Mouse (Mus musculus) MEL (cell line): ENCODE measurements at regions not wholly inside any gene's neighbourhood (a gene's known extent, or its start where the extent isn't known, plus 50 kb on each side); places are given as distances from the start of the nearest gene placed in this dataset.

Experiments used
- DNase-seq: peaks from one replicate; pipeline ENCODE4 v3.0.0; 2011; ENCODE audit warnings: low read depth, low spot score
- H3K27ac ChIP-seq: 2 replicates; pipeline ENCODE4 v1.5.1; 2012; ENCODE audit warnings: low read depth, mild to moderate bottlenecking, control low read depth, low read length, moderate library complexity; ENCODE audit not compliant: control insufficient read depth
- H3K27me3 ChIP-seq, 2 experiments: fragments of 150-350 bp in 1 of 2; sonication (generic) in 1 of 2; 2 replicates each; pipeline ENCODE4 v1.6.1; 2012; ENCODE audit warnings: low read length in 2 of 2, mild to moderate bottlenecking in 2 of 2, improper control_type of control experiment in 1 of 2, moderate library complexity in 1 of 2; ENCODE audit not compliant: insufficient read depth in 2 of 2, control insufficient read depth in 1 of 2
- H3K36me3 ChIP-seq, 2 experiments: 2 replicates each; pipeline ENCODE4 v1.6.1; 2012 to 2014; ENCODE audit warnings: low read length in 2 of 2, improper control_type of control experiment in 1 of 2, inconsistent platforms in 1 of 2, mild to moderate bottlenecking in 1 of 2; ENCODE audit not compliant: insufficient read depth in 2 of 2, control insufficient read depth in 1 of 2
- H3K4me1 ChIP-seq, 2 experiments: fragments of 150-350 bp in 1 of 2; sonication (generic) in 1 of 2; 2 replicates each; pipeline ENCODE4 v1.6.1; 2012; ENCODE audit warnings: low read length in 2 of 2, improper control_type of control experiment in 1 of 2, mild to moderate bottlenecking in 1 of 2; ENCODE audit not compliant: insufficient read depth in 2 of 2, control insufficient read depth in 1 of 2
- H3K4me3 ChIP-seq, 2 experiments: fragments of 150-350 bp in 1 of 2; sonication (generic) in 1 of 2; 2 replicates each; pipeline ENCODE4 v1.5.1; 2012; ENCODE audit warnings: low read depth in 2 of 2, low read length in 2 of 2, mild to moderate bottlenecking in 2 of 2, moderate library complexity in 2 of 2, control low read depth in 1 of 2, improper control_type of control experiment in 1 of 2; ENCODE audit not compliant: control insufficient read depth in 1 of 2, insufficient read depth in 1 of 2
- H3K79me2 ChIP-seq: 2 replicates; pipeline ENCODE4 v1.6.1; 2012; ENCODE audit warnings: mild to moderate bottlenecking, low read length, moderate library complexity; ENCODE audit not compliant: control insufficient read depth, poor library complexity, insufficient read depth
- H3K9ac ChIP-seq: 2 replicates; pipeline ENCODE4 v1.6.1; 2012; ENCODE audit warnings: low read depth, mild to moderate bottlenecking, control low read depth, low read length, moderate library complexity; ENCODE audit not compliant: control insufficient read depth, poor library complexity, severe bottlenecking
- H3K9me3 ChIP-seq: fragments of 150-350 bp; sonication (generic); replicated peaks from 2 replicates; pipeline ENCODE4 v1.6.1; 2012; ENCODE audit warnings: mild to moderate bottlenecking, low read length, improper control_type of control experiment, moderate library complexity; ENCODE audit not compliant: insufficient read depth
- BHLHE40 ChIP-seq: IDR thresholded peaks from 2 replicates; pipeline ENCODE4 v1.6.1; 2012; ENCODE audit warnings: low read depth, mild to moderate bottlenecking, inconsistent platforms, low read length, improper control_type of control experiment, borderline replicate concordance
- CHD1 ChIP-seq: IDR thresholded peaks from 2 replicates; pipeline ENCODE4 v1.6.1; 2012; ENCODE audit warnings: low read depth, mild to moderate bottlenecking, inconsistent platforms, low read length, improper control_type of control experiment
- CTCF ChIP-seq, 3 experiments: IDR thresholded peaks in 2 of 3; conservative IDR thresholded peaks in 1 of 3; 2 replicates each; pipeline ENCODE4 v1.5.1; 2011 to 2012; ENCODE audit warnings: low read length in 3 of 3, low read depth in 2 of 3, mild to moderate bottlenecking in 2 of 3, improper control_type of control experiment in 1 of 3, inconsistent platforms in 1 of 3, mixed read lengths in 1 of 3, moderate library complexity in 1 of 3; ENCODE audit not compliant: control insufficient read depth in 1 of 3, insufficient read depth in 1 of 3, poor library complexity in 1 of 3, severe bottlenecking in 1 of 3
- E2F4 ChIP-seq: IDR thresholded peaks from 2 replicates; pipeline ENCODE4 v1.6.1; 2011; ENCODE audit warnings: low read depth, low read length, improper control_type of control experiment, borderline replicate concordance
- ELF1 ChIP-seq: IDR thresholded peaks from 2 replicates; pipeline ENCODE4 v1.6.1; 2014; ENCODE audit warnings: low read depth, mild to moderate bottlenecking, inconsistent platforms, low read length, improper control_type of control experiment, moderate library complexity
- EP300 ChIP-seq, 2 experiments: IDR thresholded peaks; 2 replicates each; pipeline ENCODE4 v1.6.1; 2011; ENCODE audit warnings: improper control_type of control experiment in 2 of 2, low read length in 2 of 2, low read depth in 1 of 2, mild to moderate bottlenecking in 1 of 2
- GATA1 ChIP-seq: IDR thresholded peaks from 2 replicates; pipeline ENCODE4 v1.6.1; 2011; ENCODE audit warnings: low read depth, low read length, improper control_type of control experiment
- HCFC1 ChIP-seq: IDR thresholded peaks from 2 replicates; pipeline ENCODE4 v1.6.1; 2012; ENCODE audit warnings: low read depth, mild to moderate bottlenecking, inconsistent platforms, low read length, improper control_type of control experiment, moderate library complexity
- JUND ChIP-seq: IDR thresholded peaks from 2 replicates; pipeline ENCODE4 v1.6.1; 2011; ENCODE audit warnings: low read depth, mild to moderate bottlenecking, improper control_type of control experiment, low read length
- KAT2A ChIP-seq: conservative IDR thresholded peaks from 2 replicates; pipeline ENCODE4 v1.6.1; 2012; ENCODE audit warnings: low read depth, low read length, improper control_type of control experiment, inconsistent platforms
- MAZ ChIP-seq: IDR thresholded peaks from 2 replicates; pipeline ENCODE4 v1.6.1; 2012; ENCODE audit warnings: low read depth, mild to moderate bottlenecking, inconsistent platforms, low read length, improper control_type of control experiment
- MXI1 ChIP-seq: IDR thresholded peaks from 2 replicates; pipeline ENCODE4 v1.6.1; 2011; ENCODE audit warnings: mild to moderate bottlenecking, low read depth, low read length, improper control_type of control experiment
- MYC ChIP-seq: IDR thresholded peaks from 2 replicates; pipeline ENCODE4 v1.6.1; 2011; ENCODE audit warnings: low read depth, mild to moderate bottlenecking, low read length, improper control_type of control experiment, moderate library complexity
- POLR2A ChIP-seq, 2 experiments: IDR thresholded peaks; 2 replicates each; pipeline ENCODE4 v1.6.1; 2011 to 2012; ENCODE audit warnings: low read length in 2 of 2, mild to moderate bottlenecking in 2 of 2, control low read depth in 1 of 2, improper control_type of control experiment in 1 of 2, low read depth in 1 of 2, moderate library complexity in 1 of 2; ENCODE audit not compliant: control insufficient read depth in 1 of 2, insufficient read depth in 1 of 2, poor library complexity in 1 of 2
- SMC3 ChIP-seq: IDR thresholded peaks from 2 replicates; pipeline ENCODE4 v1.6.1; 2011; ENCODE audit warnings: low read depth, low read length, improper control_type of control experiment
- TAL1 ChIP-seq: IDR thresholded peaks from 2 replicates; pipeline ENCODE4 v1.6.1; 2012; ENCODE audit warnings: mild to moderate bottlenecking, inconsistent platforms, low read length, moderate library complexity, mixed read lengths
- TCF12 ChIP-seq: IDR thresholded peaks from 2 replicates; pipeline ENCODE4 v1.6.1; 2014; ENCODE audit warnings: low read depth, mild to moderate bottlenecking, inconsistent platforms, low read length, improper control_type of control experiment, moderate library complexity
- USF2 ChIP-seq, 2 experiments: IDR thresholded peaks; 2 replicates each; pipeline ENCODE4 v1.6.1; 2011 to 2012; ENCODE audit warnings: improper control_type of control experiment in 2 of 2, low read length in 2 of 2, borderline replicate concordance in 1 of 2, inconsistent platforms in 1 of 2, low read depth in 1 of 2, mild to moderate bottlenecking in 1 of 2; ENCODE audit not compliant: insufficient read depth in 1 of 2
- ZC3H11A ChIP-seq: IDR thresholded peaks from 2 replicates; pipeline ENCODE4 v1.6.1; 2012; ENCODE audit warnings: low read depth, mild to moderate bottlenecking, inconsistent platforms, low read length, improper control_type of control experiment
- ZNF384 ChIP-seq: IDR thresholded peaks from 2 replicates; pipeline ENCODE4 v1.6.1; 2012; ENCODE audit warnings: low read depth, mild to moderate bottlenecking, inconsistent platforms, low read length, improper control_type of control experiment

- DNase-seq, result no peak
- TF ChIP-seq GATA1, result no peak
- Histone ChIP-seq H3K4me1 (no peaks in the 10 kb centered on the region), H3K36me3 (no peaks in the 10 kb centered on the region), H3K4me3 (no peak overlapping the region), H3K27me3 (no peaks in the 10 kb centered on the region), H3K27ac (no peak overlapping the region), H3K79me2 (no peaks in the 10 kb centered on the region), H3K9me3 (no peaks in the 10 kb centered on the region), H3K9ac (no peak overlapping the region)
These were observed 133.2 kb upstream of the Flrt2 start for GRCm38 (mm10) chr12:95558706-95559406.

GRCm38 (mm10) chr12:95563431-95563830 is 128.6 kb upstream of the Flrt2 start:
- H3K4me1 ChIP-seq, result no peaks in the 10 kb centered on the region
- H3K27me3 ChIP-seq, result no peaks in the 10 kb centered on the region
- H3K36me3 ChIP-seq, result no peaks in the 10 kb centered on the region
- H3K9me3 ChIP-seq, result no peaks in the 10 kb centered on the region
- H3K4me3 ChIP-seq, result no peak overlapping the region
- no peak overlapping the region for H3K9ac ChIP-seq
- no peak for DNase-seq
- no peak for TF ChIP-seq GATA1
- no peak for TF ChIP-seq POLR2A (IDR thresholded peaks at IDR 0.05; ENCODE audit: control insufficient read depth in 1 of 2, insufficient read depth in 1 of 2, low read depth in 1 of 2, low read length in 2 of 2, poor library complexity in 1 of 2)
- TF ChIP-seq ZNF384, result no peak
- TF ChIP-seq ELF1, result no peak
- TF ChIP-seq E2F4, result no peak
- no peak for TF ChIP-seq JUND
- TF ChIP-seq CHD1, result no peak
- TF ChIP-seq BHLHE40, result no peak
- TF ChIP-seq SMC3, result no peak
- no peak for TF ChIP-seq TAL1
- TF ChIP-seq USF2 (IDR thresholded peaks at IDR 0.05; ENCODE audit: borderline replicate concordance in 1 of 2, insufficient read depth in 1 of 2, low read depth in 1 of 2, low read length in 2 of 2), result no peak
- TF ChIP-seq HCFC1, result no peak
- no peak for TF ChIP-seq TCF12
- TF ChIP-seq MXI1, result no peak
- TF ChIP-seq MAZ, result no peak
- TF ChIP-seq KAT2A, result no peak
- no peak for TF ChIP-seq ZC3H11A
- TF ChIP-seq CTCF (IDR thresholded peaks at IDR 0.05 in 2 of 3, conservative IDR thresholded peaks at IDR 0.05 in 1 of 3; ENCODE audit: control insufficient read depth in 1 of 3, insufficient read depth in 1 of 3, low read depth in 2 of 3, low read length in 3 of 3, poor library complexity in 1 of 3, severe bottlenecking in 1 of 3), result no peak
- no peak for TF ChIP-seq MYC
- TF ChIP-seq EP300 (IDR thresholded peaks at IDR 0.05; ENCODE audit: low read depth in 1 of 2, low read length in 2 of 2), result no peak
- no peaks in the 10 kb centered on the region for H3K79me2 ChIP-seq
- no peak overlapping the region for H3K27ac ChIP-seq
